Mouse (Mus musculus) erythroblast, embryonic 14.5 days (primary cell): ENCODE results near the gene Atl2. TPM values are rescaled to one million over a fixed set of nuclear protein-coding genes. Genes with fewer than 3 reads are reported as not detected.

Experiments
- H3K27me3 ChIP-seq: 2 replicates; pipeline ENCODE4 v1.6.1; 2012; ENCODE audit warnings: inconsistent platforms; ENCODE audit not compliant: control insufficient read depth
- H3K36me3 ChIP-seq: 2 replicates; pipeline ENCODE4 v1.6.1; 2012; ENCODE audit warnings: mild to moderate bottlenecking, inconsistent platforms; ENCODE audit not compliant: control insufficient read depth
- H3K4me1 ChIP-seq: 2 replicates; pipeline ENCODE4 v1.6.1; 2012; ENCODE audit warnings: inconsistent platforms; ENCODE audit not compliant: control insufficient read depth
- H3K4me3 ChIP-seq: replicated peaks from 2 replicates; pipeline ENCODE3; 2012; ENCODE audit warnings: moderate library complexity, mild to moderate bottlenecking, inconsistent platforms
- H3K9me3 ChIP-seq: 2 replicates; pipeline ENCODE4 v1.6.1; 2012; ENCODE audit warnings: low read length, inconsistent platforms, mixed read lengths; ENCODE audit not compliant: control insufficient read depth
- GATA1 ChIP-seq: IDR thresholded peaks from 2 replicates; pipeline ENCODE4 v1.6.1; 2012; ENCODE audit warnings: low read length, inconsistent platforms, mixed read lengths
- TAL1 ChIP-seq: IDR thresholded peaks from 3 replicates; pipeline ENCODE4 v1.6.1; 2012; ENCODE audit warnings: low read length, inconsistent platforms, mixed read lengths
- polyA plus RNA-seq: library from polyadenylated mRNA; stranded (reverse); fragments of >175 nt; gene quantifications from 2 replicates; pipeline ENCODE4 v1.2.3, GENCODE M21; 2012

Gene Atl2
- polyA plus RNA-seq, 1 experiment, result 0.49 TPM

- Histone ChIP-seq H3K4me1 (no peaks in the 10 kb centered on the region), H3K9me3 (no peaks in the 10 kb centered on the region), H3K4me3 (no peak overlapping the region), H3K27me3 (no peaks in the 10 kb centered on the region), H3K36me3 (no peaks in the 10 kb centered on the region)
- no peak for TF ChIP-seq TAL1
- TF ChIP-seq GATA1, result no peak
These were observed 58.9 kb downstream of the Atl2 start for GRCm38 (mm10) chr17:79836978-79837377.

- H3K9me3 ChIP-seq, result no peaks in the 10 kb centered on the region
- no peaks in the 10 kb centered on the region for H3K36me3 ChIP-seq
- no peaks in the 10 kb centered on the region for H3K4me1 ChIP-seq
- no peak overlapping the region for H3K4me3 ChIP-seq
- no peaks in the 10 kb centered on the region for H3K27me3 ChIP-seq
- TF ChIP-seq TAL1 (no peak), GATA1 (no peak)
These were observed 60.1 kb downstream of the Atl2 start for GRCm38 (mm10) chr17:79835714-79836373.

DNA sequence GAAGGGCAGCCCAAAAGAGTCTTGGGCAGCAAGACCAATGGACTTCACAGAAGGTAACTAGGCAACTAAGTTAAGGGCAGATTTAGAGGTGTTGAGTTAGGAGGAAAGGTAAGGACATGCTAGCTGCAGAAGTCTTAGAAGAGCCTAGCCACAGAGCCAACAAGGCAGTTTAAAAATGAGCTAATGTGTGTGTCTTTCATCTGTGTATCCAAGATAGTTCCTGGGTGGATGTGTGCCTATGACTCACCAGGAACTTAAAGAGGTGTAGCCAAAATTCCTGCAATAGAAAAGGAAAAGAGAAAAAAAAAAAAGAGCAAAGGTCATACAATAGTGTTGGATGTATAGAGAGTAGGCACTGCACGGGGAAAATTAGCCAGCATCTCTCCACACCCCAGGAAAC, 63.6 kb downstream of the Atl2 start:
- Histone ChIP-seq H3K27me3 (no peaks in the 10 kb centered on the region), H3K36me3 (no peaks in the 10 kb centered on the region), H3K4me1 (no peaks in the 10 kb centered on the region), H3K4me3 (no peak overlapping the region), H3K9me3 (no peaks in the 10 kb centered on the region)
- TF ChIP-seq TAL1, result no peak
- no peak for TF ChIP-seq GATA1

- no peaks in the 10 kb centered on the region for H3K27me3 ChIP-seq
- H3K4me1 ChIP-seq, result no peaks in the 10 kb centered on the region
- no peaks in the 10 kb centered on the region for H3K9me3 ChIP-seq
- H3K4me3 ChIP-seq, result no peak overlapping the region
- TF ChIP-seq GATA1 (no peak), TAL1 (no peak)
- no peaks in the 10 kb centered on the region for H3K36me3 ChIP-seq
These were observed 69.4 kb downstream of the Atl2 start for GRCm38 (mm10) chr17:79826482-79827034.

GRCm38 (mm10) chr17:79825241-79826030, 70.5 kb downstream of the Atl2 start:
- no peaks in the 10 kb centered on the region for H3K4me1 ChIP-seq
- no peaks in the 10 kb centered on the region for H3K36me3 ChIP-seq
- H3K27me3 ChIP-seq, result no peaks in the 10 kb centered on the region
- TF ChIP-seq TAL1, result no peak
- no peak for TF ChIP-seq GATA1
- no peak overlapping the region for H3K4me3 ChIP-seq
- no peaks in the 10 kb centered on the region for H3K9me3 ChIP-seq

- TF ChIP-seq TAL1 (no peak), GATA1 (no peak)
- Histone ChIP-seq H3K27me3 (no peaks in the 10 kb centered on the region), H3K4me1 (no peaks in the 10 kb centered on the region), H3K36me3 (no peaks in the 10 kb centered on the region), H3K9me3 (no peaks in the 10 kb centered on the region), H3K4me3 (no peak overlapping the region)
These were observed 71.5 kb downstream of the Atl2 start for GRCm38 (mm10) chr17:79824406-79824805.

GRCm38 (mm10) chr17:79818884-79819283, 77.0 kb downstream of the Atl2 start:
- TF ChIP-seq GATA1 (no peak), TAL1 (no peak)
- Histone ChIP-seq H3K4me3 (no peak overlapping the region), H3K27me3 (no peaks in the 10 kb centered on the region), H3K36me3 (no peaks in the 10 kb centered on the region), H3K4me1 (no peaks in the 10 kb centered on the region), H3K9me3 (no peaks in the 10 kb centered on the region)

- TF ChIP-seq TAL1 (no peak), GATA1 (no peak)
- Histone ChIP-seq H3K4me3 (no peak overlapping the region), H3K36me3 (no peaks in the 10 kb centered on the region), H3K27me3 (no peaks in the 10 kb centered on the region), H3K4me1 (no peaks in the 10 kb centered on the region), H3K9me3 (no peaks in the 10 kb centered on the region)
These were observed 77.9 kb downstream of the Atl2 start for GRCm38 (mm10) chr17:79817995-79818394.

DNA sequence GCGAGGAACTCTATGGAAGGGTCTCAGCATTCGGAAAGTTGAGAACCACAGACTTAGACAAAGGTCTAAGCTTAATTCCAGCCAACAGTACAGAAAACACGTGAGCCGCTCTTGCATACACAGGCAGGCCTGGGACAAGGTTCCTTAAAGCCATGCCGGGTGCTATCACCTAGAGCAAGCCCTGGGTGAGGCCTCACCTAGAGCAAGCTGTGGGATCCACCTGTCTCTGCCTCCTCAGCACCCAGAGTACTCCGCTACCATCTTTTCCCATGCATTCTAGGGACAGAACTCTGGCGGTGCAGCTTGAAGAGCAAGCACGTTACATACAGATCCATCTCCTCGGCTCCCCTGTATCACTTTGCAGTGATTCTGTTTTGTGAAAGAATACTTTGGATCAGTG, 78.4 kb downstream of the Atl2 start:
- Histone ChIP-seq H3K4me3 (no peak overlapping the region), H3K4me1 (no peaks in the 10 kb centered on the region), H3K36me3 (no peaks in the 10 kb centered on the region), H3K9me3 (no peaks in the 10 kb centered on the region), H3K27me3 (no peaks in the 10 kb centered on the region)
- TF ChIP-seq TAL1, result no peak
- TF ChIP-seq GATA1, result no peak
